10 mouse cellular contexts compared by ENCODE assay signal in genomic region chr10:81322444-81322843, GRCm38 (mm10). TPM values are rescaled to one million over a fixed set of nuclear protein-coding genes. Genes with fewer than 3 reads are reported as not detected.
A peak's percentile ranks its signal among the peaks of the same experiment; 100 is the strongest.
DNase-seq lines count a peak whose midpoint lies in the region; ATAC-seq and TF ChIP-seq lines count a peak whose summit lies in the region.
"Had no signal": no experiment of that assay in that cellular context is flagged by ENCODE, and none has a peak within 500 bp of the region (broad histone marks: within the 10 kb centered on the region; RNA-seq: fewer than 3 reads in every experiment).

No protein-coding gene starts in this region.

- 0 out of 2 replicates have a peak overlapping the region, but pooled peaks have one; percentile 13 for H3K9ac ChIP-seq in ES-E14 (ENCODE audit: insufficient read depth, low read depth, low read length, poor library complexity, severe bottlenecking)
- H3K9ac ChIP-seq in limb, embryonic 11.5 days (ENCODE audit: low read length): no peak overlapping the region

- H3K9me3 ChIP-seq in ES-E14 (ENCODE audit: control insufficient read depth, insufficient read depth, low read depth, low read length): no peaks in the 10 kb centered on the region
- no peaks in the 10 kb centered on the region for H3K9me3 ChIP-seq in limb, embryonic 11.5 days (ENCODE audit: control insufficient read depth, low read length)

- peaks cover 5% of the 10 kb centered on the region; the same call in 1 of the 2 replicates for H3K4me1 ChIP-seq in kidney, adult 2 months (ENCODE audit: control insufficient read depth, insufficient read depth, low read length)
- peaks cover 0 to 20% of the 10 kb centered on the region in 2 experiments; a peak in 2 of 4 replicates for H3K4me1 ChIP-seq in ES-E14 (ENCODE audit: control insufficient read depth in 2 of 2, insufficient read depth in 2 of 2, low read length in 2 of 2, poor library complexity in 1 of 2)
- peaks cover 19% of the 10 kb centered on the region for H3K4me1 ChIP-seq in limb, embryonic 11.5 days (ENCODE audit: control insufficient read depth, insufficient read depth, low read length)

- peak; percentile 69 for DNase-seq in cerebellum, adult 9-10 months
- no peak for DNase-seq in cerebellum, postnatal 10 days
- peak; percentile 33 for DNase-seq in kidney, adult 9 months
- no peak for DNase-seq in kidney, adult 2 months
- DNase-seq in ES-E14 (ENCODE audit: low read depth, low spot score): no peak
- DNase-seq in limb, embryonic 11.5 days (ENCODE audit: low spot score): no peak
- no peak for DNase-seq in layer of hippocampus, adult 2 months (ENCODE audit: low spot score in 2 of 2)
- DNase-seq: lung, postnatal 36 days had no signal

- peak overlapping the region; percentile 71; the same call in 1 of the 2 replicates for H3K4me2 ChIP-seq in limb, embryonic 11.5 days (ENCODE audit: low read depth, severe bottlenecking)

- H3K4me3 ChIP-seq in kidney, adult 2 months (ENCODE audit: insufficient read depth, low read depth, low read length): no peak overlapping the region
- peak overlapping the region in 1 of 2 experiments; percentile 60; a peak in 1 of 4 replicates for H3K4me3 ChIP-seq in ES-E14 (ENCODE audit: insufficient read depth in 1 of 2, low read depth in 1 of 2, low read length in 2 of 2, poor library complexity in 1 of 2, severe bottlenecking in 1 of 2)
- peak overlapping the region; percentile 95; the same call in 1 of the 2 replicates for H3K4me3 ChIP-seq in limb, embryonic 11.5 days (ENCODE audit: low read depth, low read length)
- no peak overlapping the region for H3K4me3 ChIP-seq in layer of hippocampus, adult 2 months

- in situ Hi-C loops in ES-E14 (cut with MboI; ENCODE audit: low sequenced_read_pairs in 2 of 2, unreplicated experiment in 2 of 2): no loop called here

- ATAC-seq in limb, embryonic 11.5 days (ENCODE audit: insufficient number of reproducible peaks, low FRiP score, low TSS enrichment, low read depth): no peak
- no peak for ATAC-seq in megakaryocyte progenitor cell, adult 5-6 weeks (replicated peaks; ENCODE audit: poor library complexity)

- no peak for TF ChIP-seq POLR2A in kidney, adult 2 months (IDR thresholded peaks at IDR 0.05; ENCODE audit: low read depth, low read length)

- no peaks in the 10 kb centered on the region; the same call in 1 of the 2 replicates for H3K36me3 ChIP-seq in kidney, adult 2 months (ENCODE audit: control insufficient read depth, insufficient read depth, low read length)
- peaks cover 59% of the 10 kb centered on the region for H3K36me3 ChIP-seq in ES-E14 (ENCODE audit: control insufficient read depth, insufficient read depth, low read length, poor library complexity, severe bottlenecking)
- H3K36me3 ChIP-seq in limb, embryonic 11.5 days (ENCODE audit: control insufficient read depth, insufficient read depth, low read length): peaks cover 46% of the 10 kb centered on the region

- no peak overlapping the region for H3K27ac ChIP-seq in kidney, adult 2 months (ENCODE audit: insufficient read depth, low read depth, low read length)
- 0 out of 2 replicates have a peak overlapping the region, but pooled peaks have one; percentile 8 for H3K27ac ChIP-seq in ES-E14 (ENCODE audit: insufficient read depth, low read depth, low read length, poor library complexity, severe bottlenecking)
- no peak overlapping the region for H3K27ac ChIP-seq in limb, embryonic 11.5 days (replicated peaks; ENCODE audit: low read depth, low read length)
- no peak overlapping the region for H3K27ac ChIP-seq in layer of hippocampus, adult 2 months

- TF ChIP-seq CTCF in kidney, adult 2 months (conservative IDR thresholded peaks at IDR 0.05; ENCODE audit: insufficient read depth, insufficient read length, low read depth, low read length): no peak
- TF ChIP-seq CTCF in layer of hippocampus, adult 2 months (conservative IDR thresholded peaks at IDR 0.05): no peak

- WGBS in kidney, adult 2 months: 88% methylated on average over 27 of the region's 27 CpGs
- 93% methylated on average over 27 of the region's 27 CpGs for WGBS in limb, embryonic 11.5 days

- no peaks in the 10 kb centered on the region for H3K27me3 ChIP-seq in kidney, adult 2 months (replicated peaks; ENCODE audit: control insufficient read depth, insufficient read depth, low read length)
- H3K27me3 ChIP-seq in limb, embryonic 11.5 days (ENCODE audit: control insufficient read depth, insufficient read depth, low read length): no peaks in the 10 kb centered on the region

TF ChIP-seq in ES-E14, 5 proteins besides CTCF, POLR2A, EP300 and RAD21:
- TF ChIP-seq ZC3H11A (IDR thresholded peaks at IDR 0.05; ENCODE audit: borderline replicate concordance, low read depth, low read length) (no peak), HCFC1 (IDR thresholded peaks at IDR 0.05; ENCODE audit: borderline replicate concordance, insufficient read depth, low read length) (no peak), ZNF384 (IDR thresholded peaks at IDR 0.05; ENCODE audit: low read depth, low read length) (no peak), CHD2 (IDR thresholded peaks at IDR 0.05; ENCODE audit: low read depth, low read length) (no peak), MAFK (IDR thresholded peaks at IDR 0.05; ENCODE audit: insufficient read depth, low read depth, low read length) (no peak)

RNA-seq across cellular contexts. Expression of gene Cactin, which starts 1.5 kb away (rescaled TPM):
- polyA plus RNA-seq in kidney, adult 2 months (2012; rRNA removed): 23.7 and 24.5 TPM in 2 replicates
- 53.1 and 54.9 TPM in 2 replicates for total RNA-seq in ES-E14 (2012; rRNA removed)
- 35.9 and 40.0 TPM in 2 replicates for polyA plus RNA-seq in limb, embryonic 11.5 days (2014; fragmentation: Nextera tagmentation; extraction: Ambion mirVana)
- 10 to 100 TPM; 27.6 to 30.7 TPM for total RNA-seq in layer of hippocampus, adult 2 months (2021)
- 7.1 and 7.6 TPM in 2 replicates for total RNA-seq in megakaryocyte progenitor cell, adult 5-6 weeks (2015)
- total RNA-seq in megakaryocyte progenitor cell, adult 5-6 weeks (2017): 30.8 and 32.7 TPM in 2 replicates

RNA-seq across cellular contexts. Expression of gene Tbxa2r, which starts 6.1 kb away (rescaled TPM):
- polyA plus RNA-seq in kidney, adult 2 months (2012; rRNA removed): 16.6 and 21.7 TPM in 2 replicates
- 2.3 and 4.5 TPM in 2 replicates for total RNA-seq in ES-E14 (2012; rRNA removed)
- polyA plus RNA-seq in limb, embryonic 11.5 days (2014; fragmentation: Nextera tagmentation; extraction: Ambion mirVana): 1.7 and 1.8 TPM in 2 replicates
- 1 to 10 TPM; 1.3 to 1.4 TPM for total RNA-seq in layer of hippocampus, adult 2 months (2021)
- total RNA-seq in megakaryocyte progenitor cell, adult 5-6 weeks (2015): 0.20 and 0.47 TPM in 2 replicates
- 0.47 TPM in 1 of 2 replicates, not detected in the other for total RNA-seq in megakaryocyte progenitor cell, adult 5-6 weeks (2017)

RNA-seq across cellular contexts. Expression of gene Gipc3, which starts 20.6 kb away (rescaled TPM):
- 1.4 and 1.5 TPM in 2 replicates for polyA plus RNA-seq in kidney, adult 2 months (2012; rRNA removed)
- 0.09 and 0.16 TPM in 2 replicates for total RNA-seq in ES-E14 (2012; rRNA removed)
- not detected in 2 replicates for polyA plus RNA-seq in limb, embryonic 11.5 days (2014; fragmentation: Nextera tagmentation; extraction: Ambion mirVana)
- total RNA-seq in layer of hippocampus, adult 2 months (2021): 1 to 10 TPM; 1.7 to 1.8 TPM
- total RNA-seq in megakaryocyte progenitor cell, adult 5-6 weeks (2015): 0.32 TPM in 1 of 2 replicates, not detected in the other
- 0.17 TPM in 1 of 2 replicates, not detected in the other for total RNA-seq in megakaryocyte progenitor cell, adult 5-6 weeks (2017)
- polyA plus RNA-seq: embryonic facial prominence, embryonic 11.5 days had no signal

RNA-seq across cellular contexts. Expression of gene Hmg20b, which starts 27.8 kb away (rescaled TPM):
- 66.4 and 82.1 TPM in 2 replicates for polyA plus RNA-seq in kidney, adult 2 months (2012; rRNA removed)
- total RNA-seq in ES-E14 (2012; rRNA removed): 43.5 and 55.9 TPM in 2 replicates
- polyA plus RNA-seq in limb, embryonic 11.5 days (2014; fragmentation: Nextera tagmentation; extraction: Ambion mirVana): 129 and 130 TPM in 2 replicates
- total RNA-seq in layer of hippocampus, adult 2 months (2021): 10 to 100 TPM; 27.5 to 30.8 TPM
- total RNA-seq in megakaryocyte progenitor cell, adult 5-6 weeks (2015): 24.5 and 29.0 TPM in 2 replicates
- total RNA-seq in megakaryocyte progenitor cell, adult 5-6 weeks (2017): 22.2 and 32.3 TPM in 2 replicates

RNA-seq across cellular contexts. Expression of gene Pip5k1c, which starts 29.7 kb away (rescaled TPM):
- polyA plus RNA-seq in kidney, adult 2 months (2012; rRNA removed): 70.7 and 76.3 TPM in 2 replicates
- total RNA-seq in ES-E14 (2012; rRNA removed): 27.3 and 34.6 TPM in 2 replicates
- 49.0 and 60.6 TPM in 2 replicates for polyA plus RNA-seq in limb, embryonic 11.5 days (2014; fragmentation: Nextera tagmentation; extraction: Ambion mirVana)
- total RNA-seq in layer of hippocampus, adult 2 months (2021): 100 to 1,000 TPM; 308 to 314 TPM
- 18.9 and 24.6 TPM in 2 replicates for total RNA-seq in megakaryocyte progenitor cell, adult 5-6 weeks (2015)
- total RNA-seq in megakaryocyte progenitor cell, adult 5-6 weeks (2017): 32.4 and 37.4 TPM in 2 replicates

Comparison
In these comparisons a context has a peak if more than half of its experiments do, and no peak if none do; other contexts are left out.
1. DNase-seq: peak in cerebellum, adult 9-10 months (single experiment) and kidney, adult 9 months (single experiment); none in cerebellum, postnatal 10 days (0 of 2), kidney, adult 2 months (single experiment), ES-E14 (single experiment), limb, embryonic 11.5 days (single experiment) and layer of hippocampus, adult 2 months (0 of 2).